Mouse (Mus musculus): Measurements from ENCODE around the gene Wdr6. TPM values are rescaled to one million over a fixed set of nuclear protein-coding genes. Genes with fewer than 3 reads are reported as not detected.
"Not testable (repeated sequence)": the region's sequence is repeated elsewhere in the genome, so short reads cannot be mapped to it uniquely, and the experiment has no call there.

Wdr6 gene
- polyA plus RNA-seq (2015; fragmentation: Nextera tagmentation; extraction: Ambion mirVana), result 364 and 380 TPM in 2 replicates

GRCm38 (mm10) chr9:108578545-108579343, at the start of gene Wdr6:
Gene Wdr6 (minus strand): TSS chr9:108578739.
- H3K9ac ChIP-seq (replicated peaks), result peak within 1 kb of the TSS; percentile 92
- H3K9me3 ChIP-seq, result no peaks in the 10 kb centered on the region
- peaks cover 46% of the 10 kb centered on the region for H3K36me3 ChIP-seq
- H3K4me3 ChIP-seq (replicated peaks), result peak within 1 kb of the TSS; percentile 80
- 4% methylated on average over 49 of the region's 51 CpGs for WGBS
- peak within 1 kb of the TSS; percentile 97 for H3K4me2 ChIP-seq (replicated peaks)
- ATAC-seq, result peak; percentile 97
- 0 out of 2 replicates have a peak, but pooled peaks cover 2% of the 10 kb centered on the region for H3K27me3 ChIP-seq
- H3K4me1 ChIP-seq (replicated peaks), result peaks cover 58% of the 10 kb centered on the region
- H3K27ac ChIP-seq, result peak within 1 kb of the TSS; percentile 97

DNA sequence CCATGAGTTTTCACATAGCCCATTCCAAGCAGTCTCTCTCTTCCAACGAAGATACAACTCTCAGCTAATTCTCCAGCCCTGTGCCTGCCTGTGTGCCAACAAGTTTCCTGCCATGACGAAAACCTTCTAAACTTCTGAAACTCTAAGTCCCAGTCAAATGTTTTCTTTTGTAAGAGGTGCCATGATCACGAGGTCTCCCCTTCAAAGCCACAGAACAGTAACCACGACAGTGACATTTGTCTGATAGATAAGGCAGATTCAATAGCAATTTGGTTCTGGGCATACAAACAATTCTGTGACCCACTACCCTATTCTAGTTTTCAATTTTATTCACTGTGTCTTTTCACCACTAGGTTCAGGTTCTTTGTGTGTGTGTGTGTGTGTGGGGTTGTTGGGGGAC, 49.6 kb upstream of the Wdr6 start:
- Histone ChIP-seq H3K36me3 (peaks cover 18% of the 10 kb centered on the region), H3K9ac (replicated peaks) (no peak overlapping the region), H3K4me3 (replicated peaks) (no peak overlapping the region), H3K9me3 (no peaks in the 10 kb centered on the region), H3K27me3 (no peaks in the 10 kb centered on the region), H3K4me2 (replicated peaks) (no peak overlapping the region), H3K27ac (no peak overlapping the region), H3K4me1 (replicated peaks) (no peaks in the 10 kb centered on the region)
- no peak for ATAC-seq
- 85% methylated on average over 4 of the region's 4 CpGs for WGBS

GRCm38 (mm10) chr9:108626498-108626897, 48.0 kb upstream of the Wdr6 start:
- Histone ChIP-seq H3K4me3 (replicated peaks) (no peak overlapping the region), H3K27ac (no peak overlapping the region), H3K9ac (replicated peaks) (no peak overlapping the region), H3K36me3 (peaks cover 16% of the 10 kb centered on the region), H3K4me2 (replicated peaks) (no peak overlapping the region), H3K9me3 (no peaks in the 10 kb centered on the region), H3K4me1 (replicated peaks) (no peaks in the 10 kb centered on the region), H3K27me3 (no peaks in the 10 kb centered on the region)
- ATAC-seq, result no peak
- WGBS, result 95% methylated on average over 2 of the region's 2 CpGs

- H3K27ac ChIP-seq, result no peak overlapping the region
- H3K4me3 ChIP-seq (replicated peaks), result no peak overlapping the region
- 91% methylated on average over 1 of the region's 1 CpGs for WGBS
- no peaks in the 10 kb centered on the region for H3K4me1 ChIP-seq (replicated peaks)
- H3K36me3 ChIP-seq, result peaks cover 69% of the 10 kb centered on the region
- ATAC-seq, result no peak
- no peak overlapping the region for H3K9ac ChIP-seq (replicated peaks)
- no peak overlapping the region for H3K4me2 ChIP-seq (replicated peaks)
- H3K27me3 ChIP-seq, result no peaks in the 10 kb centered on the region
- H3K9me3 ChIP-seq, result no peaks in the 10 kb centered on the region
Measured at GRCm38 (mm10) chr9:108617301-108617700, 38.8 kb upstream of the Wdr6 start.

- Histone ChIP-seq H3K4me2 (replicated peaks) (no peak overlapping the region), H3K36me3 (peaks cover 91% of the 10 kb centered on the region), H3K9ac (replicated peaks) (no peak overlapping the region), H3K27ac (no peak overlapping the region), H3K4me1 (replicated peaks) (no peaks in the 10 kb centered on the region), H3K27me3 (no peaks in the 10 kb centered on the region), H3K4me3 (replicated peaks) (no peak overlapping the region), H3K9me3 (no peaks in the 10 kb centered on the region)
- ATAC-seq, result no peak
- 96% methylated on average over 10 of the region's 10 CpGs for WGBS
Measured at GRCm38 (mm10) chr9:108611488-108611887, 32.9 kb upstream of the Wdr6 start.

- ATAC-seq, result no peak
- Histone ChIP-seq H3K27me3 (no peaks in the 10 kb centered on the region), H3K4me2 (replicated peaks) (no peak overlapping the region), H3K36me3 (peaks cover 94% of the 10 kb centered on the region), H3K9ac (replicated peaks) (no peak overlapping the region), H3K4me3 (replicated peaks) (no peak overlapping the region), H3K4me1 (replicated peaks) (no peaks in the 10 kb centered on the region), H3K9me3 (no peaks in the 10 kb centered on the region), H3K27ac (no peak overlapping the region)
- 95% methylated on average over 4 of the region's 4 CpGs for WGBS
Measured at GRCm38 (mm10) chr9:108608889-108609288, 30.4 kb upstream of the Wdr6 start.

- H3K4me1 ChIP-seq (replicated peaks), result not testable (repeated sequence)
Measured at GRCm38 (mm10) chr9:108607929-108608328, 29.4 kb upstream of the Wdr6 start.

GRCm38 (mm10) chr9:108601986-108602385, 23.4 kb upstream of the Wdr6 start:
- no peak overlapping the region for H3K9ac ChIP-seq (replicated peaks)
- no peak overlapping the region for H3K27ac ChIP-seq
- H3K4me1 ChIP-seq (replicated peaks), result peaks cover 5% of the 10 kb centered on the region
- ATAC-seq, result no peak
- H3K9me3 ChIP-seq, result no peaks in the 10 kb centered on the region
- peaks cover 50% of the 10 kb centered on the region for H3K36me3 ChIP-seq
- 95% methylated on average over 4 of the region's 4 CpGs for WGBS
- H3K4me2 ChIP-seq (replicated peaks), result no peak overlapping the region
- H3K27me3 ChIP-seq, result no peaks in the 10 kb centered on the region
- H3K4me3 ChIP-seq (replicated peaks), result no peak overlapping the region

More at GRCm38 (mm10) chr9:108607929-108608328, 29.4 kb upstream of the Wdr6 start:
- H3K4me3 ChIP-seq (replicated peaks); H3K27me3 ChIP-seq; ATAC-seq; H3K9ac ChIP-seq (replicated peaks); H3K4me2 ChIP-seq (replicated peaks); H3K27ac ChIP-seq; H3K9me3 ChIP-seq: not testable (repeated sequence)
- 93% methylated on average over 5 of the region's 5 CpGs for WGBS
- H3K36me3 ChIP-seq, result peaks cover 96% of the 10 kb centered on the region

DNA sequence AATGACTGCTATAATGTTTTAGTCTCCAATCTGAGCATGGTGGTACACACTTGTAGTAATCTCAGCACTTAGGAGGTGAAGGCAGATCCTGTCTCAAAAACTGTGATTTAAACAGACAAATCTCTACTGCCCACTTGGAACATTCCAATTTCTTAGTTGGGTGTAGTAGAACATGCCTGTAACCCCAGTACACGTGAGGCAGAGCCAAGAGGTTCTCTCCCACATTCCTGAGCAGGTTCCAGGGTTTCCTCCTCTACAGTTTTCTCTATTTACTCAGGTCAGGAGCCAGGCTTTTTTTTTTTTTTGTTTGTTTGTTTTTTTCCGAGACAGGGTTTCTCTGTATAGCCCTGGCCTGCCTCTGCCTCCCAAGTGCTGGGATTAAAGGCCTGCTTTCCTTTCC, 21.5 kb upstream of the Wdr6 start:
- ATAC-seq, result no peak
- H3K4me3 ChIP-seq (replicated peaks), result no peak overlapping the region
- H3K4me2 ChIP-seq (replicated peaks), result no peak overlapping the region
- no peak overlapping the region for H3K9ac ChIP-seq (replicated peaks)
- H3K27ac ChIP-seq, result no peak overlapping the region
- H3K9me3 ChIP-seq, result no peaks in the 10 kb centered on the region
- H3K4me1 ChIP-seq (replicated peaks), result peaks cover 16% of the 10 kb centered on the region
- no peaks in the 10 kb centered on the region for H3K27me3 ChIP-seq
- 72% methylated on average over 2 of the region's 2 CpGs for WGBS
- H3K36me3 ChIP-seq, result peaks cover 32% of the 10 kb centered on the region

- H3K27me3 ChIP-seq, result no peaks in the 10 kb centered on the region
- no peaks in the 10 kb centered on the region for H3K9me3 ChIP-seq
- no peak overlapping the region for H3K9ac ChIP-seq (replicated peaks)
- no peak overlapping the region for H3K4me2 ChIP-seq (replicated peaks)
- no peak for ATAC-seq
- 82% methylated on average over 4 of the region's 4 CpGs for WGBS
- H3K27ac ChIP-seq, result no peak overlapping the region
- H3K4me3 ChIP-seq (replicated peaks), result no peak overlapping the region
- peaks cover 23% of the 10 kb centered on the region for H3K36me3 ChIP-seq
- H3K4me1 ChIP-seq (replicated peaks), result peaks cover 16% of the 10 kb centered on the region
Measured at GRCm38 (mm10) chr9:108599021-108599566, 20.6 kb upstream of the Wdr6 start.

DNA sequence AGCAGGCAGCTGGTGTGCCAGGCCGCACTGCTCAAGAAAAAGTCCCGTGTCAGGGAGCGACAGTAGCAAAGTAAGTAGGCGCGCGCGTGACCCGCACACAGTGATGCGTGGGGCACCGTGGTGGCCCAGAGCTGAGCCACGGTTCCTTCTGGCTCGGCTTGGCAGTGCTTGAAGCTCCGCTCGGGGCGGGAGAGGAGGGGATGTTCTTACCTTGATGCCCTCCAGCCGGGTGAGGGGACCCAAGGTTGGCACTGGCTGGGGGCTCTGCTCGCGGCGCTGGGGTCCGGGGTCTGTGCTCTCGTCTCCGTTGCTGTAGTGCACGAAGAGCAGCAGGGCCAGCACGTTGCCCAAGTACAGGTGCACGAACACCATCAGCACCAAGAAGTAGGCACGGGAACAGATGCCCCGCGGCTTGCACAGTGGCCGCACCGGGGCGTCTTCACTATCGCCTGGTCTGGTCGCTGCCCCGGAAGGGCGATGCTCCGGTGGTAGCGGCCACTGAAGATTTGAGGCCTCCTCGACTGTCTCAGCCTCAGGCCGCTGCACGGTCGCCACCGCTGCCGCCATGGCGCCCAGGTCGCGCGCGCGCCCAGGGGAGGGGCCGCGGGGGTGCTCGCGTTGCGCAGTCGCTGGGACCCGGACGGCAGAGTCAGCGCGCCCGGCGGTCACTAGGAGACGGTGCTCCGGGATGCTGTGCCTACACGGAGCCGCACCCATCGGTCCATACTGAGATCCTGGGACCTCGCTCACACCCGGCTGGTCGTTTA, 18.6 kb upstream of the Wdr6 start, which contains the start of gene P4htm:
Gene P4htm, minus strand, starts transcription at position 670 of the 767 bp plus-strand sequence.
- WGBS, result 2% methylated on average over 69 of the region's 69 CpGs
- H3K4me2 ChIP-seq (replicated peaks), result peak within 1 kb of the TSS; percentile 88
- H3K9ac ChIP-seq (replicated peaks), result peak within 1 kb of the TSS; percentile 80
- peak within 1 kb of the TSS; percentile 74 for H3K27ac ChIP-seq
- H3K4me3 ChIP-seq (replicated peaks), result peak within 1 kb of the TSS; percentile 62
- H3K27me3 ChIP-seq, result no peaks in the 10 kb centered on the region
- peaks cover 16% of the 10 kb centered on the region for H3K4me1 ChIP-seq (replicated peaks)
- peaks cover 13% of the 10 kb centered on the region; the same call in 1 of the 2 replicates for H3K36me3 ChIP-seq
- ATAC-seq, result peak; percentile 92
- H3K9me3 ChIP-seq, result no peaks in the 10 kb centered on the region

- ATAC-seq, result no peak
- H3K4me3 ChIP-seq (replicated peaks), result no peak overlapping the region
- peaks cover 6% of the 10 kb centered on the region; the same call in 1 of the 2 replicates for H3K36me3 ChIP-seq
- H3K9me3 ChIP-seq, result no peaks in the 10 kb centered on the region
- H3K9ac ChIP-seq (replicated peaks), result no peak overlapping the region
- no peaks in the 10 kb centered on the region for H3K27me3 ChIP-seq
- peaks cover 22% of the 10 kb centered on the region for H3K4me1 ChIP-seq (replicated peaks)
- WGBS, result 80% methylated on average over 3 of the region's 3 CpGs
- H3K4me2 ChIP-seq (replicated peaks), result no peak overlapping the region
- H3K27ac ChIP-seq, result no peak overlapping the region
Measured at GRCm38 (mm10) chr9:108594354-108594753, 15.8 kb upstream of the Wdr6 start.
